Mouse (Mus musculus) myocyte (in vitro differentiated cells): ENCODE measurements around the gene Cyp4f13. TPM values are rescaled to one million over a fixed set of nuclear protein-coding genes. Genes with fewer than 3 reads are reported as not detected.
A peak's percentile ranks its signal among the peaks of the same experiment; 100 is the strongest.

Experiments used
- H3K27me3 ChIP-seq: one replicate; pipeline ENCODE4 v1.6.1; 2011; ENCODE audit not compliant: control insufficient read depth, insufficient read depth, insufficient read length
- H3K36me3 ChIP-seq: one replicate; pipeline ENCODE4 v1.6.1; 2011; ENCODE audit not compliant: control insufficient read depth, insufficient read depth
- H3K4me2 ChIP-seq: one replicate; pipeline ENCODE4 v1.6.1; 2011; ENCODE audit warnings: low read depth, control low read depth
- H3K4me3 ChIP-seq: one replicate; pipeline ENCODE4 v1.5.1; 2011; ENCODE audit warnings: mild to moderate bottlenecking, control low read depth, moderate library complexity
- H3K79me2 ChIP-seq: one replicate; pipeline ENCODE4 v1.6.1; 2011; ENCODE audit not compliant: control insufficient read depth, insufficient read depth
- H3ac ChIP-seq: one replicate; pipeline ENCODE4 v1.6.1; 2011; ENCODE audit not compliant: control insufficient read depth, insufficient read length
- CEBPB ChIP-seq: IDR thresholded peaks from 2 replicates; pipeline ENCODE4 v1.6.1; 2011; ENCODE audit warnings: mild to moderate bottlenecking, moderate library complexity; ENCODE audit not compliant: poor library complexity, insufficient read depth, severe bottlenecking
- E2F4 ChIP-seq: IDR thresholded peaks from one replicate; pipeline ENCODE4 v1.6.1; 2011; ENCODE audit warnings: mild to moderate bottlenecking, control low read depth, moderate library complexity; ENCODE audit not compliant: insufficient read depth
- MAX ChIP-seq: IDR thresholded peaks from one replicate; pipeline ENCODE4 v1.6.1; 2011; ENCODE audit warnings: low read depth, mild to moderate bottlenecking, control low read depth
- MYOD1 ChIP-seq, 3 experiments: IDR thresholded peaks; one replicate each; pipeline ENCODE4 v1.6.1; 2011; ENCODE audit warnings: control low read depth in 2 of 3, low read depth in 2 of 3, mild to moderate bottlenecking in 2 of 3, moderate library complexity in 1 of 3; ENCODE audit not compliant: insufficient read length in 2 of 3, control insufficient read depth in 1 of 3
- MYOG ChIP-seq, 3 experiments: IDR thresholded peaks; one replicate each; pipeline ENCODE4 v1.6.1; 2011; ENCODE audit warnings: control low read depth in 2 of 3, low read depth in 2 of 3, mild to moderate bottlenecking in 2 of 3; ENCODE audit not compliant: insufficient read length in 2 of 3, control insufficient read depth in 1 of 3, insufficient read depth in 1 of 3
- POLR2A ChIP-seq: IDR thresholded peaks from one replicate; pipeline ENCODE4 v1.6.1; 2011; ENCODE audit warnings: low read depth, mild to moderate bottlenecking, control low read depth, moderate library complexity; ENCODE audit not compliant: insufficient read length
- POLR2AphosphoS2 ChIP-seq: IDR thresholded peaks from one replicate; pipeline ENCODE4 v1.6.1; 2011; ENCODE audit warnings: low read depth, control low read depth; ENCODE audit not compliant: insufficient read length
- REST ChIP-seq: IDR thresholded peaks from one replicate; pipeline ENCODE4 v1.6.1; 2011; ENCODE audit warnings: mild to moderate bottlenecking, control low read depth, moderate library complexity; ENCODE audit not compliant: insufficient read depth, insufficient read length
- SRF ChIP-seq: IDR thresholded peaks from one replicate; pipeline ENCODE4 v1.6.1; 2011; ENCODE audit warnings: low read depth; ENCODE audit not compliant: control insufficient read depth, insufficient read length
- TCF12 ChIP-seq: IDR thresholded peaks from one replicate; pipeline ENCODE4 v1.6.1; 2011; ENCODE audit warnings: mild to moderate bottlenecking, control low read depth; ENCODE audit not compliant: poor library complexity, insufficient read depth, severe bottlenecking
- TCF3 ChIP-seq: IDR thresholded peaks from one replicate; pipeline ENCODE4 v1.6.1; 2011; ENCODE audit warnings: low read depth, control low read depth; ENCODE audit not compliant: insufficient read length
- USF1 ChIP-seq: IDR thresholded peaks from one replicate; pipeline ENCODE4 v1.6.1; 2011; ENCODE audit warnings: low read depth, mild to moderate bottlenecking, control low read depth, moderate library complexity
- polyA plus RNA-seq: library from polyadenylated mRNA; unstranded; fragments of >200 nt; fragmentation: generic; extraction: Trizol; gene quantifications from one replicate; pipeline ENCODE4 v1.2.1, GENCODE M21; 2012; ENCODE audit warnings: missing spikeins

Cyp4f13 gene
- polyA plus RNA-seq, 1 experiment = 6.1 TPM

GRCm38 (mm10) chr17:32893901-32894300, 53.3 kb downstream of the Cyp4f13 start:
- Histone ChIP-seq H3K4me3 (no peak overlapping the region), H3ac (no peak overlapping the region), H3K27me3 (peaks cover 6% of the 10 kb centered on the region), H3K4me2 (no peak overlapping the region), H3K36me3 (no peaks in the 10 kb centered on the region), H3K79me2 (no peaks in the 10 kb centered on the region)
- TF ChIP-seq POLR2AphosphoS2 (no peak), MYOG (IDR thresholded peaks at IDR 0.05; ENCODE audit: control insufficient read depth in 1 of 3, insufficient read depth in 1 of 3, insufficient read length in 2 of 3, low read depth in 2 of 3) (no peak), MAX (no peak), E2F4 (no peak)

GRCm38 (mm10) chr17:32891239-32892180, 55.7 kb downstream of the Cyp4f13 start, which contains the start of gene Zfp870:
Gene Zfp870, minus strand, starts transcription at chr17:32891642.
- H3K4me2 ChIP-seq = peak within 1 kb of the TSS; percentile 74
- peak within 1 kb of the TSS; percentile 70 for H3K4me3 ChIP-seq
- no peak within 1 kb of the TSS for H3ac ChIP-seq
- H3K79me2 ChIP-seq = no peaks in the 10 kb centered on the region
- H3K36me3 ChIP-seq = no peaks in the 10 kb centered on the region
- peak in 2 of 3 experiments; percentile 2 to 26 for TF ChIP-seq MYOD1 (IDR thresholded peaks at IDR 0.05; ENCODE audit: control insufficient read depth in 1 of 3, insufficient read length in 2 of 3, low read depth in 2 of 3)
- TF ChIP-seq MYOG (IDR thresholded peaks at IDR 0.05; ENCODE audit: control insufficient read depth in 1 of 3, insufficient read depth in 1 of 3, insufficient read length in 2 of 3, low read depth in 2 of 3) = no peak
- TF ChIP-seq TCF3 = no peak
- TF ChIP-seq MAX = no peak
- TF ChIP-seq SRF = no peak
- TF ChIP-seq POLR2A = peak; percentile 14
- peaks cover under 1% of the 10 kb centered on the region for H3K27me3 ChIP-seq

- no peaks in the 10 kb centered on the region for H3K27me3 ChIP-seq
- no peaks in the 10 kb centered on the region for H3K79me2 ChIP-seq
- H3K4me3 ChIP-seq = peak overlapping the region; percentile 70
- TF ChIP-seq CEBPB (no peak), E2F4 (no peak), USF1 (no peak), MYOD1 (IDR thresholded peaks at IDR 0.05; ENCODE audit: control insufficient read depth in 1 of 3, insufficient read length in 2 of 3, low read depth in 2 of 3) (no peak), POLR2A (no peak), MYOG (IDR thresholded peaks at IDR 0.05; ENCODE audit: control insufficient read depth in 1 of 3, insufficient read depth in 1 of 3, insufficient read length in 2 of 3, low read depth in 2 of 3) (no peak), TCF12 (no peak), REST (no peak), SRF (no peak), TCF3 (no peak), POLR2AphosphoS2 (no peak), MAX (no peak)
- no peak overlapping the region for H3ac ChIP-seq
- peak overlapping the region; percentile 74 for H3K4me2 ChIP-seq
- no peaks in the 10 kb centered on the region for H3K36me3 ChIP-seq
Observed at GRCm38 (mm10) chr17:32890852-32891238, 56.4 kb downstream of the Cyp4f13 start.

GRCm38 (mm10) chr17:32889611-32890010, 57.6 kb downstream of the Cyp4f13 start:
- no peaks in the 10 kb centered on the region for H3K27me3 ChIP-seq
- TF ChIP-seq E2F4 = no peak
- TF ChIP-seq POLR2AphosphoS2 = no peak
- TF ChIP-seq TCF3 = no peak
- no peak for TF ChIP-seq MAX
- TF ChIP-seq SRF = no peak
- no peak for TF ChIP-seq POLR2A
- TF ChIP-seq MYOD1 (IDR thresholded peaks at IDR 0.05; ENCODE audit: control insufficient read depth in 1 of 3, insufficient read length in 2 of 3, low read depth in 2 of 3) = no peak
- no peak for TF ChIP-seq MYOG (IDR thresholded peaks at IDR 0.05; ENCODE audit: control insufficient read depth in 1 of 3, insufficient read depth in 1 of 3, insufficient read length in 2 of 3, low read depth in 2 of 3)
- TF ChIP-seq REST = no peak
- TF ChIP-seq CEBPB = no peak
- no peak for TF ChIP-seq USF1
- TF ChIP-seq TCF12 = no peak
- H3K4me2 ChIP-seq = no peak overlapping the region

More at GRCm38 (mm10) chr17:32889611-32890010, 57.6 kb downstream of the Cyp4f13 start:
- Histone ChIP-seq H3K36me3 (no peaks in the 10 kb centered on the region), H3K4me3 (no peak overlapping the region), H3ac (no peak overlapping the region), H3K79me2 (no peaks in the 10 kb centered on the region)
